Mouse (Mus musculus): Measurements from ENCODE around the gene Rps6kl1. TPM values are rescaled to one million over a fixed set of nuclear protein-coding genes. Genes with fewer than 3 reads are reported as not detected.
A peak's percentile ranks its signal among the peaks of the same experiment; 100 is the strongest.

The Rps6kl1 gene
- total and polyA plus RNA-seq, 2 experiments from 2014 or later = 31.6 to 33.8 TPM

- no peak overlapping the region for H3K4me3 ChIP-seq (ENCODE audit: low read depth, low read length)
- H3K36me3 ChIP-seq (ENCODE audit: insufficient read depth) = no peaks in the 10 kb centered on the region
- H3K27ac ChIP-seq (ENCODE audit: low read depth, low read length) = no peak overlapping the region
- no peaks in the 10 kb centered on the region for H3K9me3 ChIP-seq (ENCODE audit: low read length)
- peak; percentile 72 for ATAC-seq
- no peak for TF ChIP-seq CTCF (IDR thresholded peaks at IDR 0.05; ENCODE audit: low read depth)
- peak overlapping the region; percentile 68 for H3K4me2 ChIP-seq (ENCODE audit: low read depth)
- 15% methylated on average over 11 of the region's 11 CpGs for WGBS
- no peaks in the 10 kb centered on the region for H3K27me3 ChIP-seq (ENCODE audit: insufficient read depth, low read length)
- peaks cover 7% of the 10 kb centered on the region; the same call in 1 of the 2 replicates for H3K4me1 ChIP-seq (ENCODE audit: insufficient read depth)
- peak overlapping the region; percentile 18; the same call in 1 of the 2 replicates for H3K9ac ChIP-seq
- DNase-seq = peak; percentile 75
These were observed 25.1 kb upstream of the Rps6kl1 start for GRCm38 (mm10) chr12:85175926-85176845.

- no peak for ATAC-seq
- DNase-seq = no peak
- no peak for TF ChIP-seq CTCF (IDR thresholded peaks at IDR 0.05; ENCODE audit: low read depth)
- Histone ChIP-seq H3K4me1 (ENCODE audit: insufficient read depth) (peaks cover 7% of the 10 kb centered on the region; the same call in 1 of the 2 replicates), H3K36me3 (ENCODE audit: insufficient read depth) (no peaks in the 10 kb centered on the region), H3K9me3 (ENCODE audit: low read length) (no peaks in the 10 kb centered on the region), H3K9ac (peak overlapping the region; percentile 18; the same call in 1 of the 2 replicates), H3K4me3 (ENCODE audit: low read depth, low read length) (no peak overlapping the region), H3K27ac (ENCODE audit: low read depth, low read length) (no peak overlapping the region), H3K27me3 (ENCODE audit: insufficient read depth, low read length) (no peaks in the 10 kb centered on the region), H3K4me2 (ENCODE audit: low read depth) (peak overlapping the region; percentile 68)
- WGBS = 30% methylated on average over 16 of the region's 16 CpGs
These were observed 24.1 kb upstream of the Rps6kl1 start for GRCm38 (mm10) chr12:85175087-85175675.

- Histone ChIP-seq H3K4me3 (ENCODE audit: low read depth, low read length) (no peak overlapping the region), H3K9me3 (ENCODE audit: low read length) (no peaks in the 10 kb centered on the region), H3K36me3 (ENCODE audit: insufficient read depth) (no peaks in the 10 kb centered on the region), H3K4me2 (ENCODE audit: low read depth) (no peak overlapping the region), H3K27ac (ENCODE audit: low read depth, low read length) (no peak overlapping the region), H3K4me1 (ENCODE audit: insufficient read depth) (peaks cover 7% of the 10 kb centered on the region; the same call in 1 of the 2 replicates), H3K27me3 (ENCODE audit: insufficient read depth, low read length) (no peaks in the 10 kb centered on the region), H3K9ac (no peak overlapping the region)
- 48% methylated on average over 7 of the region's 7 CpGs for WGBS
- DNase-seq = no peak
- TF ChIP-seq CTCF (IDR thresholded peaks at IDR 0.05; ENCODE audit: low read depth) = no peak
- no peak for ATAC-seq
These were observed 23.0 kb upstream of the Rps6kl1 start for GRCm38 (mm10) chr12:85174016-85174415.

GRCm38 (mm10) chr12:85170948-85171307 lies 19.9 kb upstream of the Rps6kl1 start:
- DNase-seq (no peak), ATAC-seq (no peak)
- Histone ChIP-seq H3K27ac (ENCODE audit: low read depth, low read length) (no peak overlapping the region), H3K4me1 (ENCODE audit: insufficient read depth) (0 out of 2 replicates have a peak, but pooled peaks cover 3% of the 10 kb centered on the region), H3K27me3 (ENCODE audit: insufficient read depth, low read length) (no peaks in the 10 kb centered on the region), H3K9ac (no peak overlapping the region), H3K4me2 (ENCODE audit: low read depth) (no peak overlapping the region), H3K4me3 (ENCODE audit: low read depth, low read length) (no peak overlapping the region), H3K36me3 (ENCODE audit: insufficient read depth) (no peaks in the 10 kb centered on the region), H3K9me3 (ENCODE audit: low read length) (no peaks in the 10 kb centered on the region)
- TF ChIP-seq CTCF (IDR thresholded peaks at IDR 0.05; ENCODE audit: low read depth) = no peak
- 85% methylated on average over 3 of the region's 3 CpGs for WGBS

- Histone ChIP-seq H3K4me2 (ENCODE audit: low read depth) (no peak overlapping the region), H3K9ac (no peak overlapping the region), H3K36me3 (ENCODE audit: insufficient read depth) (no peaks in the 10 kb centered on the region), H3K4me3 (ENCODE audit: low read depth, low read length) (no peak overlapping the region), H3K27ac (ENCODE audit: low read depth, low read length) (no peak overlapping the region), H3K4me1 (ENCODE audit: insufficient read depth) (no peaks in the 10 kb centered on the region), H3K9me3 (ENCODE audit: low read length) (no peaks in the 10 kb centered on the region), H3K27me3 (ENCODE audit: insufficient read depth, low read length) (no peaks in the 10 kb centered on the region)
- WGBS = 78% methylated on average over 11 of the region's 11 CpGs
- DNase-seq (no peak), ATAC-seq (peak; percentile 30)
- no peak for TF ChIP-seq CTCF (IDR thresholded peaks at IDR 0.05; ENCODE audit: low read depth)
These were observed 19.4 kb upstream of the Rps6kl1 start for GRCm38 (mm10) chr12:85170284-85170947.

GRCm38 (mm10) chr12:85169877-85170276 lies 18.8 kb upstream of the Rps6kl1 start:
- WGBS = 51% methylated on average over 3 of the region's 3 CpGs
- no peak for DNase-seq

More at GRCm38 (mm10) chr12:85169877-85170276, 18.8 kb upstream of the Rps6kl1 start:
- no peaks in the 10 kb centered on the region for H3K36me3 ChIP-seq (ENCODE audit: insufficient read depth)
- TF ChIP-seq CTCF (IDR thresholded peaks at IDR 0.05; ENCODE audit: low read depth) = no peak
- H3K9ac ChIP-seq = no peak overlapping the region
- H3K4me2 ChIP-seq (ENCODE audit: low read depth) = no peak overlapping the region
- H3K27ac ChIP-seq (ENCODE audit: low read depth, low read length) = no peak overlapping the region
- H3K4me1 ChIP-seq (ENCODE audit: insufficient read depth) = no peaks in the 10 kb centered on the region
- ATAC-seq = peak; percentile 71
- H3K9me3 ChIP-seq (ENCODE audit: low read length) = no peaks in the 10 kb centered on the region
- no peaks in the 10 kb centered on the region for H3K27me3 ChIP-seq (ENCODE audit: insufficient read depth, low read length)
- H3K4me3 ChIP-seq (ENCODE audit: low read depth, low read length) = no peak overlapping the region
